In the genomic region with DNA sequence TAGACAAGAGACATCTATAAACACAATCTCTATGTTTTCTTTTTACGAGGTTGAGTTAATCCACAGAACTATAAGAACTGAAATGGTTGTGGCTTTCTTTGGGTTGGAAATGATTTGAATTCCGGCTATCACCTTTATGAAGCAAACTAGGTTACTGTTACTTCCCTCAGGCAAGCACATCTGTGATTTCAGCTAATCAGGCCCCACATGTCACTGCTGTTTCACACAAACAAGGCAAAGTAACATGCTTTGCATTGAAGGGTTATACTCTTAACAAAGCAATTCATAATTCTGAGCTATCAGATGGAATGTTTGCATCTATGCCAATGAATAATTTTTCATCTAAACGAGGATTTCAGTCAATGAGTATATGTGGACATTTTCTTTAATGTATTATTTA, we compare ENCODE assay signal across 16 mouse cellular contexts.
"Had no signal": no experiment of that assay in that cellular context is flagged by ENCODE, and none has a peak within 500 bp of the region (broad histone marks: within the 10 kb centered on the region; RNA-seq: fewer than 3 reads in every experiment).

No protein-coding gene starts in this region.

- H3K27ac ChIP-seq: intestine, embryonic 15.5 days; left cerebral cortex, adult 2 months; liver, embryonic 13.5 days; macrophage; midbrain, embryonic 13.5 days; neural tube, embryonic 13.5 days; stomach, postnatal 0 days had no signal

- H3K4me1 ChIP-seq: intestine, embryonic 15.5 days; liver, embryonic 13.5 days; midbrain, embryonic 13.5 days; neural tube, embryonic 13.5 days had no signal

- H3K27me3 ChIP-seq: intestine, embryonic 15.5 days; liver, embryonic 13.5 days; midbrain, embryonic 13.5 days; neural tube, embryonic 13.5 days had no signal

- H3K9ac ChIP-seq: intestine, embryonic 15.5 days; liver, embryonic 13.5 days; midbrain, embryonic 13.5 days; neural tube, embryonic 13.5 days had no signal

- DNase-seq: kidney, adult 11 months; kidney, adult 9 months; kidney, postnatal 4 days; liver, embryonic 13.5 days; lung, adult 2 months; right cerebral cortex, postnatal 14 days; right cerebral cortex, postnatal 4 days; thymus, adult 2 months; thymus, postnatal 14 days had no signal

- ATAC-seq: intestine, embryonic 15.5 days; midbrain, embryonic 13.5 days had no signal

- H3K4me2 ChIP-seq: intestine, embryonic 15.5 days; liver, embryonic 13.5 days; midbrain, embryonic 13.5 days; neural tube, embryonic 13.5 days had no signal

- H3K4me3 ChIP-seq: intestine, embryonic 15.5 days; left cerebral cortex, adult 2 months; liver, embryonic 13.5 days; midbrain, embryonic 13.5 days; myocyte; neural tube, embryonic 13.5 days had no signal

- H3K9me3 ChIP-seq: intestine, embryonic 15.5 days; liver, embryonic 13.5 days; midbrain, embryonic 13.5 days; neural tube, embryonic 13.5 days had no signal

- H3K36me3 ChIP-seq: intestine, embryonic 15.5 days; liver, embryonic 13.5 days; midbrain, embryonic 13.5 days; neural tube, embryonic 13.5 days had no signal
